Mouse (Mus musculus) brain, embryonic 14.5 days (tissue): Measurements from ENCODE around the gene Ppp1r3e.

Experiments used
- CTCF ChIP-seq: fragments of 200-500 bp; IDR thresholded peaks from 2 replicates; pipeline ENCODE4 v1.5.1; 2012; ENCODE audit warnings: inconsistent platforms, mild to moderate bottlenecking, moderate library complexity, borderline replicate concordance; ENCODE audit not compliant: insufficient read depth, insufficient read length; ENCODE audit errors: extremely low read depth
- POLR2A ChIP-seq: fragments of 200-500 bp; IDR thresholded peaks from 2 replicates; pipeline ENCODE4 v1.6.1; 2012; ENCODE audit warnings: mild to moderate bottlenecking, inconsistent platforms, borderline replicate concordance; ENCODE audit not compliant: poor library complexity, insufficient read depth, insufficient read length, severe bottlenecking; ENCODE audit errors: extremely low read depth

DNA sequence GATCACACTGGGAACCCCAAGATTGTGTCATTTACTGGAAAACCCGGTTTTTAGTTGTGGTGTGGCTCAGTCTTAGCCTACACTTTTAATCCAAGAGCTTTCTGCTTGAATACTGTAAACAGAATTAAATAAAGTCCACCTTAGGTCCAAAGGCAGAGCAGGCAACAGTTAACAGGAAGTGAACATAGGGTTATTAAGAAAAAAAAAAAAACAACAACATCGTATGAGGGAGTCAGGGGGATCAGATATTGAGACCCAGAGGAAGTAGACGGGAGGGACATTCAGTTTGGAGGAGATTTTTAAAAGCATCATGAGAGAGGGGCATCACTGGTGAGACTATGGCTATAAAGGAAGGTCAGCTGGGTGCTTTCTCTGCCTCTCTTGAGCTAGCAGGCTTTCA, 11.1 kb downstream of the Ppp1r3e start:
- TF ChIP-seq CTCF (no peak), POLR2A (no peak)
